Mouse (Mus musculus): Measurements from ENCODE around the gene Pola2.

Pola2 gene

GRCm38 (mm10) chr19:5963883-5964562 is at the start of gene Pola2:
Gene Pola2 (minus strand): TSS chr19:5964202.
- peak; percentile 89 for DNase-seq (ENCODE audit: low read depth)

DNA sequence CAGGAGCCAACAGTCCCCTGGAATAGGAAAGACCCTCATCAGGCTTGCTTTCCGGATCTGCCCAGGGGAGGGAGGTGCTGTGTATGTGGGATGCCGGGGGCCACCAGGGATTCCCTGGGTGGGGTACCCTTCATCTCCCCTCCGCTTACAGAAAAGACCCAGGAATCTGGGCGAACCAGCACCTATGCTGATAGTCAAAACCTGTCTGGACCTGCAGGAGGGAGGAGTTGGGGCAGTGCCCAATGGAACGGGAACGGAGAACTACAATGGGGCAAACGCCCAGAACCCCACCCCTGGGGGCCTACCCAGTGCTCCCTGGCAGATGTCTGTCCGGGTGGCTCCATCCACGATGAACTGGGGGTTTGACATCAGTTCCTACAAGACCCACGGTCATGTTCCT is 49.7 kb upstream of the Pola2 start:
- no peak for DNase-seq (ENCODE audit: low read depth)

GRCm38 (mm10) chr19:6009137-6009536 is 45.1 kb upstream of the Pola2 start:
- DNase-seq (ENCODE audit: low read depth): no peak

GRCm38 (mm10) chr19:6007013-6007412 is 43.0 kb upstream of the Pola2 start:
- no peak for DNase-seq (ENCODE audit: low read depth)

DNA sequence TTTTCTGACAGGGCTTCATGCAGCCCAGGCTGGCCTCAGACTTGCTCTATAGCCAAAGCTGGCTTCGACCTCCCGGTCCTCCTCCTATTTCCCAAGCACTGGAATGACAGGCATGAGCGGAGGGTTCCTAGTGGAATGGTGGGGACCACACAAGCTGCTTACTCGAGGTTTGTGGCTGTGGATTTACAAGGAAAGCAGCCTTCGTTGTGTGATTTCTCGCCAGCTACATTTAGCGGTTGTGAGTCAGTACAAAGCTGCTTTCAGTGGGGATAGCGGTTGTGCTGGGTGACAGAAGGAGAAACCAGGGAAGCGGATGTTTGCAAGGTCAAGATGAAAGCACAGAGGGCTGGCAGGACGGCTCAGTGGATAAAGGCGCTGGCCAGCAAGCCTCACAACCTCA is 41.5 kb upstream of the Pola2 start:
- no peak for DNase-seq (ENCODE audit: low read depth)

DNA sequence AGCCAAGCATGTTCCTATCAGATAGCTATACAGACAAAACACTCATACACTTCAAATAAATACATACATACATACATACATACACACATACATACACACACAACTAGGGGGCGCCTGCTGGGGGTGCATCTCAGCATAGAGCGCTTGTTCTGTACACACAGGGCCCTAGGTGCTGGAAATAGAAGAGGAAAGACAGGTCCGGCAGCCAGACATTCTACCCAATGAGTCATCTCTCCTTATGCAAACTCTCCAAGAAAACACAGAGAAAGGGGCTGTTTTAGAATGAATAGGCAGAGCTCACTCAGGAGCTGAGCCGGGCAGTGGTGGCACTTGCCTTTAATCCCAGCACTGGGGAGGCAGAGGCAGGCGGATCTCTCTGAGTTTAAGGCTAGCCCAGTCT is 36.0 kb upstream of the Pola2 start:
- peak; percentile 43 for DNase-seq (ENCODE audit: low read depth)

- DNase-seq (ENCODE audit: low read depth): no peak
These were observed 34.2 kb upstream of the Pola2 start for GRCm38 (mm10) chr19:5998180-5998579.

DNA sequence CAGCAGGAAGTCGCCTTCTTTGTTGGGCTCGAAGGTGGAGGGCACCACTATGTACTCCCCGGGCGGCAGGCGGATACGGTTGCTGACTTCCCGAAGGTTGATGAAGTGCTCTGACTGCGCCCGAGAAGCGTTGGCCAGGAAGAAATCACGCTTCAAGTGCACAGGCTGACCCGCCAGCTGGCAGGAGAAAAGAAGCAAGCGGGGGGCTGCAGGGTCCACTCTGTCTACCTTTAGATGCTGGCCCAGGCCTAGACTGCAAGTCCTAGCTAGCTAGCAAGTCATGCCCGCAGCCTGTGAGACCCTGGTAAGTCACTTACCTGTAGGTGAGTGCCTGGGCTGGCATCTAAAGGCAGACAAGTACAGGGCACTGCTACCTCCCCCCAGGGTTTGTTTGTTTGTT is 30.7 kb upstream of the Pola2 start:
- no peak for DNase-seq (ENCODE audit: low read depth)

- DNase-seq (ENCODE audit: low read depth): peak; percentile 99
These were observed 28.0 kb upstream of the Pola2 start for GRCm38 (mm10) chr19:5992012-5992411.

- DNase-seq (ENCODE audit: low read depth): no peak
These were observed 27.5 kb upstream of the Pola2 start for GRCm38 (mm10) chr19:5991467-5991866.

DNA sequence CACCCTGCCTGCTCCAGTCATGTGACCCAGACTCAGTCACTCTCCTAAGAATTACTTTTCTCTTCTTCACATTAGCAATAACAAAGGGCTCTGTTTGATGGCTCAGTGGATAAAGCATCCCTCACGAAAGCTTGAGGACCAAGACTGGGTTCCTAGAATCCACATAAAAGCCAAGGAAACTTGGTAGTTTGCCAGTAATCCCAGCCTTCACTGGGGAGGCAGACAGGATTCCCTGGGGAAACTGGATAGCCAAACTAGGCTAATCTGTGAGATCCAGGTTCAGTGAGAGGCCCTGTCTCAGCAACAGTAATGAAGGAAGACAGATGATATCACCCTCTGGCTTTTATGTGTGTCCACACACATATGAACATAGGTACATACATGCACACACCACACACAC is 26.9 kb upstream of the Pola2 start:
- no peak for DNase-seq (ENCODE audit: low read depth)

- DNase-seq (ENCODE audit: low read depth): no peak
These were observed 26.0 kb upstream of the Pola2 start for GRCm38 (mm10) chr19:5990033-5990432.

GRCm38 (mm10) chr19:5989585-5989984 is 25.6 kb upstream of the Pola2 start:
- no peak for DNase-seq (ENCODE audit: low read depth)

GRCm38 (mm10) chr19:5988815-5989452 is 24.9 kb upstream of the Pola2 start:
- DNase-seq (ENCODE audit: low read depth): peak; percentile 83

- no peak for DNase-seq (ENCODE audit: low read depth)
These were observed 24.2 kb upstream of the Pola2 start for GRCm38 (mm10) chr19:5988027-5988814.

- no peak for DNase-seq (ENCODE audit: low read depth)
These were observed 22.0 kb upstream of the Pola2 start, which contains the start of gene Slc22a20 for GRCm38 (mm10) chr19:5986043-5986442. Gene Slc22a20 (minus strand): TSS chr19:5986143.

DNA sequence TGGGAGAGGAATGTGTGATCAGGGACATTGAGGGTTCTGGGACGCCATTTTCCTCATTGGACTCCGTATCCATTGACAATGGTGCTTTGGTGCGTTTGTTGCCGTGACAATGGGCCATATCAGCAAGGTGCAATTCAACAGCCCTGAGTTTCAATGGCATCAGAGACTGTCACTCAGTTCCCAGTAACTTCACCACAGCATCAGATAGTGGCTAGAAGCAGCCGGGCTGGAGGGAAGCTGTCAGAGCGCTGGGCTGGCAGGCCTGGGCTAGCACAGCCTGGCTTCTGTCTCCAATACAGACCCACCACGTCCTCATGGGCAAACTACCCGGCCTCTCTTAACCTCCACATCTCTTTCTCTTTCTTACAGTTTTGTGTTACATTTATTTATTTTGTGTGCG is 16.5 kb upstream of the Pola2 start:
- DNase-seq (ENCODE audit: low read depth): no peak

GRCm38 (mm10) chr19:5977717-5978116 is 13.7 kb upstream of the Pola2 start:
- no peak for DNase-seq (ENCODE audit: low read depth)

DNA sequence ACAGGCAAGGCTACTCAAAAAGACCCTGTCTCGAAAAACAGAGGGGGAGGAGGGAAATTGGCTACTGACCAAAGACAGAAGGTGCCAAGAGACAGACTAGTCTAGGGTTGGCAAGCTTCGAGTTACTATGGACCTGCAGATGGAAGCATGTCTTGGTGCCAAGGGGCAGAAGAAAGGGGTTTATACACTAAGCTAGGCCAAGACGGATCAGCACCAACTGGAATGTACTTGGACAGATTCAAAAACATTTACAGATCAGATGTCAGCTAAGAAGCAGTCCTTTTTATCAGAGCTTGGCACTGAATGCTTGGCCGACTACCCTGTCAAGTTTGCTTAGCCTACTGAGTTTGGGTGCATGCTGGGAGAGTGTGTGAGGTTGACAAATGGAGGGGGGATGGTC is 11.7 kb upstream of the Pola2 start:
- DNase-seq (ENCODE audit: low read depth): no peak

DNA sequence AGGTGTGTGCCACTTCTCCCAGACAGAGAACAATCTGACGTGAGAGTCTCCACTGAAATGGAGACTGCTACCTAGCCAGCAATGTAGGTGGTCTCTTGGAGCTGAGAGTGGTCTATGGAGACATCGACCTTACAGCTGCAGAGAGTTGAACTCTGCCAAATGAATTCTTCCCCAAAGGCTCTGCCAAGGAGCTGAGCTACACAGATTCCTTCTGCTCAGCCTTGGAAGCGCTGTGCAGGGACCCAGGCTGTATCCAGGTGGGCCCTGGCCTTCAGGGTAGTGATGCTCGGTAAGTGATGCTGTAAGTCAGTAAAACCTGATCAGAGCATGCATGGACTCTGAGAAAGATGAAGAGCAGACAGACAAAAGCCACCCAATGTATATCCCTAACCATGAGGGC is 11.1 kb upstream of the Pola2 start:
- DNase-seq (ENCODE audit: low read depth): no peak

- DNase-seq (ENCODE audit: low read depth): no peak
These were observed 3.7 kb upstream of the Pola2 start for GRCm38 (mm10) chr19:5967664-5968063.

DNA sequence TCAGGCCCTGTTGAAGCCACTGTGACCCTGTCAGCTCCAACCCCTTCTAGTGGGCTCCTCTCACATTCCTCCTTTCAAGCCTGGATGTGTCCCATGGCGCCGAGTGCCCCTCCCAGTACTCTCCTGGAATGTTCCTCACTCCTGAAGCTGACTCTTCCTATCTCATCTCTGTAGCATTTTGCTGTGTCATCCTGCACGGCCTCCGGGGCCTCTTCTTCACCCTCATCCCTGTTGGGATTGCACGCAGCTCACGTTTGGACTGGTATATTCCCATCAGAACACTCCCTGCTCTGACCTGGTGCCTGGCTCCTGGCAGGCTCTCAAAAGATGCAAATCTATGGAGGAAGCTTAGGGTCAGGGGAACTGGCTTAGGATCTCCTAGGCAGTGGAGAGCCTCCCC is 2.8 kb upstream of the Pola2 start:
- DNase-seq (ENCODE audit: low read depth): no peak

- DNase-seq (ENCODE audit: low read depth): peak; percentile 52
These were observed 1.9 kb upstream of the Pola2 start for GRCm38 (mm10) chr19:5965910-5966309.
